Mouse (Mus musculus): ENCODE measurements at regions not wholly inside any gene's neighbourhood (a gene's known extent, or its start where the extent isn't known, plus 50 kb on each side); places are given as distances from the start of the nearest gene placed in this dataset.
"Not testable (repeated sequence)": the region's sequence is repeated elsewhere in the genome, so short reads cannot be mapped to it uniquely, and the experiment has no call there.

- Histone ChIP-seq H3K9me3 (ENCODE audit: low read length) (no peaks in the 10 kb centered on the region), H3K4me2 (replicated peaks; ENCODE audit: low read depth, low read length) (no peak overlapping the region)
These were observed 167.4 kb downstream of the Brms1l start for GRCm38 (mm10) chr12:56003561-56003960.

GRCm38 (mm10) chr12:55996585-55997377 is 160.7 kb downstream of the Brms1l start:
- H3K27me3 ChIP-seq (replicated peaks; ENCODE audit: insufficient read depth, low read length) = no peaks in the 10 kb centered on the region
- no peak overlapping the region for H3K4me2 ChIP-seq (replicated peaks; ENCODE audit: low read depth, low read length)
- WGBS = 47% methylated on average over 3 of the region's 3 CpGs
- H3K4me3 ChIP-seq (ENCODE audit: low read depth, low read length) = no peak overlapping the region
- no peak for TF ChIP-seq CTCF (IDR thresholded peaks at IDR 0.05)
- no peak for TF ChIP-seq EP300 (IDR thresholded peaks at IDR 0.05)
- no peak for ATAC-seq
- peak; percentile 24 for DNase-seq (ENCODE audit: low spot score)
- H3K4me1 ChIP-seq (ENCODE audit: insufficient read depth, low read depth, low read length) = no peaks in the 10 kb centered on the region
- no peaks in the 10 kb centered on the region for H3K36me3 ChIP-seq (ENCODE audit: insufficient read depth, low read length)
- H3K9me3 ChIP-seq (ENCODE audit: low read length) = no peaks in the 10 kb centered on the region
- H3K27ac ChIP-seq (ENCODE audit: low read length) = no peak overlapping the region
- H3K9ac ChIP-seq (replicated peaks; ENCODE audit: low read depth) = no peak overlapping the region

More at GRCm38 (mm10) chr12:56003561-56003960, 167.4 kb downstream of the Brms1l start:
- TF ChIP-seq EP300 (IDR thresholded peaks at IDR 0.05) (no peak), CTCF (IDR thresholded peaks at IDR 0.05) (no peak)
- no peaks in the 10 kb centered on the region for H3K27me3 ChIP-seq (replicated peaks; ENCODE audit: insufficient read depth, low read length)
- H3K4me1 ChIP-seq (ENCODE audit: insufficient read depth, low read depth, low read length) = no peaks in the 10 kb centered on the region
- 87% methylated on average over 8 of the region's 8 CpGs for WGBS
- no peak for ATAC-seq
- H3K27ac ChIP-seq (ENCODE audit: low read length) = no peak overlapping the region
- no peak overlapping the region for H3K9ac ChIP-seq (replicated peaks; ENCODE audit: low read depth)
- DNase-seq (ENCODE audit: low spot score) = no peak
- H3K36me3 ChIP-seq (ENCODE audit: insufficient read depth, low read length) = no peaks in the 10 kb centered on the region
- H3K4me3 ChIP-seq (ENCODE audit: low read depth, low read length) = no peak overlapping the region

- Histone ChIP-seq H3K27me3 (replicated peaks; ENCODE audit: insufficient read depth, low read length) (no peaks in the 10 kb centered on the region), H3K36me3 (ENCODE audit: insufficient read depth, low read length) (no peaks in the 10 kb centered on the region), H3K27ac (ENCODE audit: low read length) (no peak overlapping the region), H3K9me3 (ENCODE audit: low read length) (no peaks in the 10 kb centered on the region), H3K4me1 (ENCODE audit: insufficient read depth, low read depth, low read length) (no peaks in the 10 kb centered on the region), H3K4me3 (ENCODE audit: low read depth, low read length) (no peak overlapping the region), H3K4me2 (replicated peaks; ENCODE audit: low read depth, low read length) (no peak overlapping the region), H3K9ac (replicated peaks; ENCODE audit: low read depth) (no peak overlapping the region)
- ATAC-seq = no peak
- no peak for TF ChIP-seq CTCF (IDR thresholded peaks at IDR 0.05)
- no peak for TF ChIP-seq EP300 (IDR thresholded peaks at IDR 0.05)
- DNase-seq (ENCODE audit: low spot score) = no peak
- 73% methylated on average over 11 of the region's 11 CpGs for WGBS
These were observed 147.6 kb downstream of the Brms1l start for GRCm38 (mm10) chr12:55983565-55984351.

GRCm38 (mm10) chr12:55983128-55983527 is 147.0 kb downstream of the Brms1l start:
- H3K4me2 ChIP-seq (replicated peaks; ENCODE audit: low read depth, low read length) = no peak overlapping the region
- ATAC-seq = no peak
- H3K36me3 ChIP-seq (ENCODE audit: insufficient read depth, low read length) = no peaks in the 10 kb centered on the region
- TF ChIP-seq CTCF (IDR thresholded peaks at IDR 0.05) (no peak), EP300 (IDR thresholded peaks at IDR 0.05) (no peak)
- no peaks in the 10 kb centered on the region for H3K27me3 ChIP-seq (replicated peaks; ENCODE audit: insufficient read depth, low read length)
- H3K27ac ChIP-seq (ENCODE audit: low read length) = no peak overlapping the region
- WGBS = 59% methylated on average over 3 of the region's 3 CpGs
- H3K9ac ChIP-seq (replicated peaks; ENCODE audit: low read depth) = no peak overlapping the region
- no peak overlapping the region for H3K4me3 ChIP-seq (ENCODE audit: low read depth, low read length)
- H3K4me1 ChIP-seq (ENCODE audit: insufficient read depth, low read depth, low read length) = no peaks in the 10 kb centered on the region
- H3K9me3 ChIP-seq (ENCODE audit: low read length) = no peaks in the 10 kb centered on the region
- DNase-seq (ENCODE audit: low spot score) = no peak

GRCm38 (mm10) chr12:55974262-55974661 is 138.1 kb downstream of the Brms1l start:
- DNase-seq (ENCODE audit: low spot score) (no peak), ATAC-seq (no peak)
- Histone ChIP-seq H3K4me3 (ENCODE audit: low read depth, low read length) (no peak overlapping the region), H3K4me2 (replicated peaks; ENCODE audit: low read depth, low read length) (no peak overlapping the region), H3K27me3 (replicated peaks; ENCODE audit: insufficient read depth, low read length) (no peaks in the 10 kb centered on the region), H3K36me3 (ENCODE audit: insufficient read depth, low read length) (no peaks in the 10 kb centered on the region), H3K9ac (replicated peaks; ENCODE audit: low read depth) (no peak overlapping the region), H3K27ac (ENCODE audit: low read length) (no peak overlapping the region), H3K9me3 (ENCODE audit: low read length) (no peaks in the 10 kb centered on the region), H3K4me1 (ENCODE audit: insufficient read depth, low read depth, low read length) (no peaks in the 10 kb centered on the region)
- WGBS = 86% methylated on average over 3 of the region's 3 CpGs
- TF ChIP-seq CTCF (IDR thresholded peaks at IDR 0.05) (no peak), EP300 (IDR thresholded peaks at IDR 0.05) (no peak)

GRCm38 (mm10) chr12:55959319-55959718 is 123.2 kb downstream of the Brms1l start:
- H3K36me3 ChIP-seq (ENCODE audit: insufficient read depth, low read length); H3K9ac ChIP-seq (replicated peaks; ENCODE audit: low read depth); H3K4me2 ChIP-seq (replicated peaks; ENCODE audit: low read depth, low read length); H3K4me3 ChIP-seq (ENCODE audit: low read depth, low read length); H3K9me3 ChIP-seq (ENCODE audit: low read length); DNase-seq (ENCODE audit: low spot score); H3K27ac ChIP-seq (ENCODE audit: low read length); H3K4me1 ChIP-seq (ENCODE audit: insufficient read depth, low read depth, low read length); H3K27me3 ChIP-seq (replicated peaks; ENCODE audit: insufficient read depth, low read length); ATAC-seq: not testable (repeated sequence)
- 89% methylated on average over 3 of the region's 3 CpGs for WGBS
